Mouse (Mus musculus): ENCODE data around the gene Ap1b1. TPM values are rescaled to one million over a fixed set of nuclear protein-coding genes. Genes with fewer than 3 reads are reported as not detected.

The Ap1b1 gene
- polyA plus RNA-seq (2021; fragmentation: Nextera tagmentation) = 86.1 and 111 TPM in 2 replicates
- long read RNA-seq, experiment 1, full-length matches to known transcripts = 26 of 252 reads
- long read RNA-seq, experiment 1, partial matches to known transcripts = 134 of 252 reads
- long read RNA-seq, experiment 1, other reads (novel, unspliced or antisense) = 92 of 252 reads
- long read RNA-seq, experiment 2, full-length matches to known transcripts = 1 of 32 reads
- long read RNA-seq, experiment 2, partial matches to known transcripts = 19 of 32 reads
- long read RNA-seq, experiment 2, other reads (novel, unspliced or antisense) = 12 of 32 reads

DNA sequence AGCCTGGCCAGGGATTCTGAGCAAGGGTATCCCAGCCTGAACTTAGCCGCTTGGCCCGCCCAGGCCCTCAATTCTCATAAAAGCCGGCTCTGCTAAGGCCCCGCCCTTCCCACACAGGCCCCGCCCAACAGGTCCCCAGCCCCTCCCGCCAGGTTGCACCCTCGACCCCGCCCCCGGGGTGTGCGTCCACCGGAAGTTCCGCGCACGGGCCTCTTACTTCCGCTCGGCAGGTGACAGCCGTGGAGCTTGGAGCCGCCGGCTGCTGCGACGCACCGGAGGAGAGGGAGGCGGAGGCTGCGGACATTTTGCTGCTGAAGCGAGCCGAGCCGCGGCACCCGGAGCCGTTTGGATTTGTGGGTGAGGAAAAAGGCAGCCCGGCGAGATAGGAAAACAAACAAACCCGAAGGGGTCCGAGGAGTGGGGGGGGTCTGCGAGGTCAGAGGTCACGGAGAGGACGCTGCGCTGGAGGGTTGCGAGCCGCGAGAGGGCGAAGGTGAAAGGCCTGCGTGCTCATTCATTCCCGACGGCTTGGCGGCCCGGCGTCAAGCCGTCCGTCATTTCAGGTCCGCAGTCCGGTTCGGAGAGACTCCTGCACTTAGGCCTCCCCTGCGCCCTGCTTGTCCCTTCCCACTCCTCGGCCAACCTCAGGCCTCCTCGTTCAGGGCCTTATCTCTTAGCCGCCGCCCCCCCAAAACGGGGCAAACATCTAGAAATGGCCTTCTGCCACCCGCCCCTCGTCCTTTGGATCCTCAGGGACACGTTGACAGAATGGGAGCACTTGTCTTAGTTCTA lies at the start of gene Ap1b1:
Ap1b1 (plus strand) TSS at position 130 of the 792 bp plus-strand sequence.

DNA sequence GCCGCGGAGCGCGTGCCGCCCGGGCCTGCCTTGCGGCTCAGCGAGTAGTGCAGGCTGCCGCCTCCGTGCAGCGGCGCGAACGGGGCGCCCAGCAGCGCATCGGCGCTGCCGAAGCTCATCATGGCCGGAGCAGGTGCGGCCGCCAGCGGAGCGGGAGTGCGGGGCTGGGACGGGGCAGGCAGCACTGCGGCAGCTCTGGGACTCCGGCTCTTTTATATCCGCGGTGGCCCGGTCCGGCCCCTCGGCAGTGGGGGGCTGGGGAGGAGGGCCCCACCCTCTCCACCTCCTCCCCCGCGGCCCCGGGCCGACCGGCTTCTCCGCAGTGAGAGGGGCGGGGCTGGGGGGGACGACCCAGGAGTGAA lies 38.8 kb upstream of the Ap1b1 start, which contains the start of gene Nefh:
Nefh (minus strand) TSS at position 252 of the 362 bp plus-strand sequence.

DNA sequence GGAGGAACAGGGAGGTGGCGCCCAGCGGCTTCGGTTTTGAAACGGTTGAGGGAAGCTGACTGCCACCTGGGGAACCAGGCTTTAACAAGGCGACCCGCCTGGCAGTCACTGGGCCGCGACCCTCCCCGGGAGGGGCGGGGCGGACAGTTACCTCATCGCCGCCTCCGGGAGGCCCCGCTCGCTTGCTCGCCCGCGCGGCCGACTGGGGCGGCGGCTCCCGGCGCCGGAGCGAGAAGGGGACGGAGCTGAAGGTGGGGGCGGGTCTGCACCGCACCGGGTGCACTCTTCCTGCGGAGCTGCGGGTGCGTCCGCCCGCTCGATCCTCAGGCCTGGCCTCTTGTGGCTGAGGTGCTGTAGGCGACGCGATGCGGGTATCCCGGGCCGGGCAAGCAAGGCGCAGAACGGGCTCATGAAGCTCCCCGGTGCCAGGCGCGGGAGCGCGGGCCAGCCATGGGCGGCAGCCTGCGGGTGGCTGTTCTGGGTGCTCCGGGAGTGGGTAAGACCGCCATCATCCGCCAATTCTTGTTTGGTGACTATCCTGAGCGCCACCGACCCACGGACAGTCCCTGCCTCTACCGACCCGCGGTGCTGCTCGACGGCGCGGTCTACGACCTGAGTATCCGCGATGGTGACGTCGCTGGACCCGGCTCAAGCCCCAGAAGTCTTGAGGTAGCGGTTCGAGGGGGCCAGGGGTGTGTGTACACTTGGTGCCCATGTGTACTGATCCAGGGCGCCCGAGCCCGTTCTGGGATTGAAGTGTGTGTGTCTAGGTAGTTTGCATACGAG lies 71.4 kb downstream of the Ap1b1 start, which contains the start of gene Rasl10a:
Rasl10a (plus strand) TSS at position 273 of the 786 bp plus-strand sequence.

DNA sequence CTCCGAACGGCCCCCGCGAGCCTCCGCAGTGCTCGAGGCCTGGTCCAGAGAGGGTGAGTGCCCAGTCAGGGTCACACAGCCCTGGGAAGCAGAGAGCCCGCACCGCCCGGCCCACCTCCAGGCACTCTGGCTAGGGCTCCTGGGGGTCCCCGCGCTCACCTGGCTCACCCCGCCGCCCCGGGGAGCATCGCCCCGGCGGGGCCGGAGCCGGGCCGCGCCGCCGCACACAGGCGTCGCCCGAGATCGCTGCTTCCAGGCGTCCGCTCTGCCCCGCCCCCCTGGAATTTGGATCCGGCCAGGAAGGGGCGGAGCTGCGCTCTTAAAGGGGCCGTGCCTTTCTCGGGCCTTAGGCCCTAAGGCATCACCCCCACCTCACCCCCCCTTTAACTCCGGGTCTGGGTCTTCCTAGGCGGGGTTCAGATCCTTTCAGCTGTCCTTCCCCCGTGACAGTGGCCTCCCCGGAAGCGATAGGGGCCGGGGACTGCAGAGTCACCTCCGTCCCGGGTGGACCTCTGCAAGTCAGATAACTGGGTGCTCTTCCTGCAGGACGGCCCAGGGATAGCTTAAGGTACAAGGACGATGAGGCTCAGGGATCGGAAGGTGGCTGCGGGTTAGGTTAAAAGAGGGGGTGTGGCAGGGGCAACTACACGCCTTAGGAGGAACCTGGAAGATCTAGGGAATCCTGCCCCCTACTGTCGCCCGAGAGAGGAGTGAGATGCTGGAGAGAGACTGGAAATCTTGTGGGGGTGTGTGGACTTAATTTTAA lies 78.6 kb downstream of the Ap1b1 start, which contains the start of gene Gas2l1:
Gas2l1 (minus strand) TSS at position 272 of the 766 bp plus-strand sequence.

Other genes starting within 250 kb of the Ap1b1 start
- gene Cabp7, start 240.0 kb upstream of the Ap1b1 start, polyA plus RNA-seq (2021; fragmentation: Nextera tagmentation) = 5.8 and 8.6 TPM in 2 replicates
- 13.8 and 16.3 TPM in 2 replicates for gene Nf2, start 137.3 kb upstream of the Ap1b1 start, polyA plus RNA-seq (2021; fragmentation: Nextera tagmentation)
- 75.9 and 133 TPM in 2 replicates for gene Nipsnap1, start 112.9 kb upstream of the Ap1b1 start, polyA plus RNA-seq (2021; fragmentation: Nextera tagmentation)
- gene Thoc5, start 91.5 kb upstream of the Ap1b1 start, polyA plus RNA-seq (2021; fragmentation: Nextera tagmentation) = 26.0 and 28.9 TPM in 2 replicates
- gene Nefh, start 38.8 kb upstream of the Ap1b1 start, polyA plus RNA-seq (2021; fragmentation: Nextera tagmentation) = 9.4 and 24.1 TPM in 2 replicates
- gene Rasl10a, start 71.3 kb downstream of the Ap1b1 start, polyA plus RNA-seq (2021; fragmentation: Nextera tagmentation) = 98.1 and 130 TPM in 2 replicates
- gene Gas2l1, start 78.5 kb downstream of the Ap1b1 start, polyA plus RNA-seq (2021; fragmentation: Nextera tagmentation) = 15.2 and 64.9 TPM in 2 replicates
- gene Rhbdd3, start 112.1 kb downstream of the Ap1b1 start, polyA plus RNA-seq (2021; fragmentation: Nextera tagmentation) = 22.9 and 26.2 TPM in 2 replicates
- gene Ewsr1, start 112.4 kb downstream of the Ap1b1 start, polyA plus RNA-seq (2021; fragmentation: Nextera tagmentation) = 111 and 123 TPM in 2 replicates
- gene Emid1, start 165.4 kb downstream of the Ap1b1 start, polyA plus RNA-seq (2021; fragmentation: Nextera tagmentation) = 6.2 and 7.0 TPM in 2 replicates